Mouse (Mus musculus) spleen, postnatal 10 days (tissue): ENCODE measurements at regions not wholly inside any gene's neighbourhood (a gene's known extent, or its start where the extent isn't known, plus 50 kb on each side); places are given as distances from the start of the nearest gene placed in this dataset.
"Not testable (repeated sequence)": the region's sequence is repeated elsewhere in the genome, so short reads cannot be mapped to it uniquely, and the experiment has no call there.

Source experiments
- DNase-seq, 2 experiments: peaks; one replicate each; pipeline ENCODE4 v3.0.0; 2021 to 2022; ENCODE audit warnings: low spot score in 2 of 2

GRCm38 (mm10) chr6:67674717-67675116 lies 139.1 kb upstream of the Tacstd2 start:
- not testable (repeated sequence) for DNase-seq

GRCm38 (mm10) chr6:67673316-67673715 lies 137.7 kb upstream of the Tacstd2 start:
- DNase-seq, result not testable (repeated sequence)

- not testable (repeated sequence) for DNase-seq
These were observed 132.5 kb upstream of the Tacstd2 start for GRCm38 (mm10) chr6:67668073-67668472.

GRCm38 (mm10) chr6:67631617-67632016 lies 96.0 kb upstream of the Tacstd2 start:
- no peak for DNase-seq

- DNase-seq, result no peak
These were observed 74.8 kb upstream of the Tacstd2 start for GRCm38 (mm10) chr6:67610402-67610801.

- DNase-seq, result not testable (repeated sequence)
These were observed 73.9 kb upstream of the Tacstd2 start for GRCm38 (mm10) chr6:67609461-67609860.
